Mouse (Mus musculus): ENCODE results near the gene Rnf149.

DNA sequence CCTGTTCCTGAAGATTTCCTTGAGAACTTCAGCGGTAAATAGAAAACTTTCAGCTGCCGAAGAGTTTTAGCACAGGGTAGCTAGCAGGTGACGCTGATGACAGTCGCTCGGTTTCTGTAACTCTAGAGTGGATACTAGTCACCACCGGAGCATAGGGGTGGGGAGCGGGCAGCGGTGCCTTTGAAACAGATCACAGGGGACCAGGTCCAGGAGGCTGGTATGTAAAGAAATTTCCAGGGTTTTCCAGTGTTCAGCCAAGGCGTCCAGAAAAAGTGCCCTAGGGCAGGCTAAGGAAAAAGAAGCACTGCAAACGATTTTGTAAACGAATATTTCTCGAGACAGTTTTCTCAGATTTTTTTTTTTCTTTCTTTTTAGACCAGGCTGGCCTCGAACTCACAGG lies 42.4 kb downstream of the Rnf149 start, which contains the start of gene Cnot11:
- TF ChIP-seq CTCF (IDR thresholded peaks at IDR 0.05; ENCODE audit: insufficient read depth, low read length) (no peak), POLR2A (IDR thresholded peaks at IDR 0.05; ENCODE audit: borderline replicate concordance, extremely low read depth, low read depth, low read length) (no peak)

All from lung, adult 2 months (tissue).